Mouse (Mus musculus) megakaryocyte-erythroid progenitor cell, adult 5-6 weeks (primary cell): Measurements from ENCODE around the gene Gtf2ird2. TPM values are rescaled to one million over a fixed set of nuclear protein-coding genes. Genes with fewer than 3 reads are reported as not detected.

Experiments used
- ATAC-seq: replicated peaks from 2 replicates; pipeline ENCODE4 v1.8.0; 2016; ENCODE audit warnings: mild to moderate bottlenecking, inconsistent platforms; ENCODE audit not compliant: severe bottlenecking, poor library complexity, low FRiP score, low TSS enrichment
- total RNA-seq, 2 experiments: library from RNA; stranded (forward) in 1 of 2; stranded (reverse) in 1 of 2; fragments of 200-1000, 215-1000 nt in 1 of 2; fragments of >200 nt in 1 of 2; fragmentation: Nextera tagmentation in 1 of 2; gene quantifications; 2 replicates each; pipeline ENCODE4 v1.2.3; 2014 to 2017

The Gtf2ird2 gene
- total RNA-seq, 2 experiments from 2014 or later = 9.0 to 16.0 TPM

GRCm38 (mm10) chr5:134257349-134258031, 73.7 kb downstream of the Gtf2ird2 start:
- ATAC-seq = peak; percentile 29; the same call in 1 of the 2 replicates

- no peak; the same call in 1 of the 2 replicates for ATAC-seq
Observed at GRCm38 (mm10) chr5:134258395-134258794, 74.6 kb downstream of the Gtf2ird2 start.

DNA sequence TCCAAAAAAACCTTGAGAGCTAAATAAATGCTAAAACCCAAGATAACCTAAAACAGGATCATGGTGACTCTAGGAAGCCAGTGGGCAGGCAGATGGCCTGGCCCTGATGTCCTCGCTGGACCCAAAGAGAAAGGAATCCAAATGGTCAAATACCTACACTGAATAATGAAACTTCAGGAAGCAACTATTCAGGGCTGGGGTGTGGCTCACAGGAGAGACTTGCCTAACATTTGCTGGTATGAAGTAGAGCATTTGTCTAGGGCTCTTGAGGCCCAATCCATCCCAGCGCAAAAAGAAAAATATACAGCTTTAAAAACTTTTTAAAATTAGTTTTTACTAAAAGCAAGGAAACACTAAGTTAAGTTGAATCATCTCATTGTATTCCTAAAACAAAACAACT, 75.1 kb downstream of the Gtf2ird2 start:
- no peak for ATAC-seq

DNA sequence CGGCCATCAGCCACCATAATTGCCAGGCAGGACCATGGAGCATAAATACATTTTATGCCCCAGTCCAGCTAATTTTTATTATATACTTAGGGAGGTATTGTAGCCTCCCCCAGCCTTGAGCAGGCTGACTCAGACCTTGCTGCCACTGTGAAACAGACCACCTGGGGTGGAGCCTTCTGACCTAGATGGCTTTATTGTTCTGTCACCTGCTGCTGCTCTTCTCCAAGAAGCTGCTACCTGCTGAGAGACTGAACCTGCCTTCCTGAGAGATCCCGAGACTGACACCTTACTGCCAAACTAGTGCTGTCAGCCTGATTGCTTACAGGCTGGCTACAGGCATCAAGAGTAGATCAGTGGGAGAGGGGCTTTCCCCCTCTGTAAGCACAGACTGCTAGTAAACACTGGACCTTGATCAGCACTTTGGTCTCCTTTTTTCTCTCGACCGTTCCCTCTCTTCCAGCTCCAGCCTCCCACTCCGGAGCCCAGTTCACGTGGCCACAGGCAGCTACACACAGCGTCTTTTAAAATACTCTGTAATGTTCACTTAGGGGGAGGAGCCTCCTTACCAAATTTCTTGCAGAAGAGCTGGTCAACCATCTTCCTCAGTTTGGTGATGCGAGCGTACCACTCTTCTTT, 76.3 kb downstream of the Gtf2ird2 start:
- ATAC-seq = no peak

DNA sequence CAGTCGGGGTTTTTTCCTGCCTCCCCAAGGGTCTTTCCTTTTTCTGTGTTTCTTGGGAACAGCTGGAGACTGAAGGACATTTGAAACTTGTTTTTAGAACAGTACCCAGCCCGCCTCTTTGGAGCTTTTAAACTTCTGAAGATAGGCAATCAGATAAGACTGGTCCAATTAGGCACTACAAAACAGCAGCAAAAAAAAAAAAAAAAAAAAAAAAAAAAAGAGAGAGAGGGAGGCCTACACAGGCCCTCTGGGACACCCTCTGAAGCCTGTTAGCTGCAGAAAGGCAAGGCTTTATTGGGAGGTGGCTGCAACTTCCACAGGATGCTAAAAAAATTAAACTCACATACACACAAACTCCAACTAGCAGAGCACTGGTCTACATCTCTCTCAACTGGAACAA, 82.1 kb downstream of the Gtf2ird2 start:
- ATAC-seq = no peak

DNA sequence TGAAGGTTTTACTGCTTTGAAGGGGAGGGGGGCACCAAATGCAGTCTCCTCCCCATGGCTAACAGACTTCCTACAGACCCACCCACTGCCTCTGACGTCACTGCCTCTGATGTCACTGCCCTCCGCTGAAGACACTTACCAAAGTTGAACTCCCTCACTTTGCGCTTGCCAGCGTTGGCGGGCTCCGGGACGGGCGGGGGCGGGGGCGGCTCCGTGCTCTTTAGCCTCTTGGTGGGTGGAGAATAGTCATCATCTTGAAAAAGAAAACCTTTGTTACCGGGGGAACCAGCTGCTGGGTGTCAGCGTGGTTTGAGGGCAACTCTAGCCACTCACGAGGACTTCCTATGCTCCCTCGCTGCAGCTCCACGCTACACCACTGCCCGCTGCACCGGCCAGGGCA, 82.6 kb downstream of the Gtf2ird2 start:
- ATAC-seq = no peak

DNA sequence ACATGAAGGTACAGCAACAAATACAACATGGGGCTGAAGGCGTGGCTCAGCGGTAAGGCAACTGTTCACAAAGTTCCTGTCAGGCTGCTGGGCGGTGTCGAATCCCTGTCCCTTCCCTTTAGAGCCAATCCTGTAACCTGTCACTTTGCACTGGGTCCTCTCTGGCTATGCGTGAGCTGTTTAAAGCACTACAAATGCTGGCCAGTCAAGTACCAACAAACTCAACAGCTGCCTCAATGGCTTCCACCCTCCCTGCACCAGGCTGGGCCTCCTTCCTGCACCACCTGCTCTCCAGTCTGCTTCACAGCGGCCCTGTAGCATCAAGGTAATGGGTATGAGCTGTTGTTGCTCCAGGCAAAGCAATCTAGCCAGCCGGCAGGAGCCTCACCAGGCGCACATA, 84.9 kb downstream of the Gtf2ird2 start:
- no peak for ATAC-seq

- ATAC-seq = peak; percentile 58
Observed at GRCm38 (mm10) chr5:134269751-134270150, 85.9 kb downstream of the Gtf2ird2 start.

- ATAC-seq = no peak
Observed at GRCm38 (mm10) chr5:134270566-134270965, 86.7 kb downstream of the Gtf2ird2 start.

DNA sequence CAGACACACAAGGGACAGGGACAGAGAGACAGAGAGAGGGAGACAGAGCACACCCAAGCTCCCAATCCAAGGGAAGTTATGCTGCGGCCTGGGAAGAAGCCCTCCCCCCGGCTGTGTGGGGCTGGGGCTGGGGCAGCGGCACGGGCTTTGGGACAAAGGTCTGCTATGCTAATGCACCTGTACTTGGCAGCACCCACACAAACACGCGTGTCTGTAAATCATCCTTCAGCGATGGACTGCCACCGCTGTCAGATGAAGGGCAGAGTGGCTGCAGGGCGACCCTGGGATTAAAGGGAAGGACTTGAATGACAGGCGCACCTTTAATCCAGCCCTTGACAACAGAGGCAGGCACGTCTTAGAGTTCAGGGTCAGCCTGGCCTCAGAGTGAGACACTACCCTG, 87.6 kb downstream of the Gtf2ird2 start:
- ATAC-seq = no peak

GRCm38 (mm10) chr5:134272761-134273160, 88.9 kb downstream of the Gtf2ird2 start:
- no peak for ATAC-seq

DNA sequence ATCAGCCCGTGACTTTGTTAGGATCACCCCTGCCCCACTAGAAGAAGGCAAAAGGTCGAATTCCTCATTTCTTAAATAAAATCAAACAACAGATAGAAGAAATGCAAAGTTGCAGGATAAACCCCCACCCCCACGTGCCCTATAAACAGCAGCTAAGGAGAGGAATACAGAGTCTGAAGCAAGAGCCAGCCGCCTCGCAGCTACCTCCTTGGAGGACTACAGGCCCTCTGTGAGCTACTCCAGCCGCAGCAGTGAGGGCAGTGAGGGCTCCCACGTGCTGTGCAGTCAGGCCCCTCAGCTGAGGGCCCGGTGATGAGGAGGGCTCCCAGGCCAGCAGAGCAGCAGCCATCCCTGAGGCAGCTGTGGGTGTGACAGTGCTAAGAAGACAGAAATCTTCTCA, 89.9 kb downstream of the Gtf2ird2 start:
- no peak for ATAC-seq

Other genes starting within 250 kb of the Gtf2ird2 start
- gene Castor2, start 84.3 kb upstream of the Gtf2ird2 start, total RNA-seq (2014; fragmentation: Nextera tagmentation) = 0.31 and 7.3 TPM in 2 replicates
- gene Castor2, start 84.3 kb upstream of the Gtf2ird2 start, total RNA-seq (2017) = 0.53 and 1.0 TPM in 2 replicates
- 28.5 and 44.3 TPM in 2 replicates for gene Rcc1l, start 7.2 kb upstream of the Gtf2ird2 start, total RNA-seq (2014; fragmentation: Nextera tagmentation)
- gene Rcc1l, start 7.2 kb upstream of the Gtf2ird2 start, total RNA-seq (2017) = 8.8 and 9.8 TPM in 2 replicates
- 1.7 and 12.8 TPM in 2 replicates for gene Ncf1, start 45.6 kb downstream of the Gtf2ird2 start, total RNA-seq (2014; fragmentation: Nextera tagmentation)
- 3.3 and 3.9 TPM in 2 replicates for gene Ncf1, start 45.6 kb downstream of the Gtf2ird2 start, total RNA-seq (2017)
- 107 and 116 TPM in 2 replicates for gene Gtf2i, start 130.7 kb downstream of the Gtf2ird2 start, total RNA-seq (2014; fragmentation: Nextera tagmentation)
- gene Gtf2i, start 130.7 kb downstream of the Gtf2ird2 start, total RNA-seq (2017) = 42.8 and 45.5 TPM in 2 replicates